Mouse (Mus musculus) liver, postnatal 0 days (tissue): ENCODE measurements at regions not wholly inside any gene's neighbourhood (a gene's known extent, or its start where the extent isn't known, plus 50 kb on each side); places are given as distances from the start of the nearest gene placed in this dataset.

Source experiments
- CTCF ChIP-seq: sonication (generic); IDR thresholded peaks from 2 replicates; pipeline ENCODE4 v1.5.1; 2016; ENCODE audit warnings: antibody characterized with exemption, low read depth
- EP300 ChIP-seq: IDR thresholded peaks from 2 replicates; pipeline ENCODE4 v1.6.1; 2016; ENCODE audit warnings: antibody characterized with exemption, low read depth, mild to moderate bottlenecking

GRCm38 (mm10) chr14:24760926-24761325 lies 274.0 kb downstream of the Rps24 start:
- TF ChIP-seq EP300 (no peak), CTCF (no peak)
